Mouse (Mus musculus): Measurements from ENCODE around the gene Cdh22.

GRCm38 (mm10) chr2:165259859-165260258 lies 25.2 kb upstream of the Cdh22 start:
- TF ChIP-seq TAL1 (IDR thresholded peaks at IDR 0.05; ENCODE audit: low read length) (no peak), GATA1 (IDR thresholded peaks at IDR 0.05; ENCODE audit: low read length) (no peak)

Measured in erythroblast, embryonic 14.5 days (primary cell).